Mouse (Mus musculus) thymus, postnatal 25 days (tissue): ENCODE measurements around the gene Gm12569.

Experiments used
- DNase-seq: peaks from one replicate; pipeline ENCODE4 v3.0.0; 2022

Gene Gm12569

GRCm38 (mm10) chr11:51220308-51220707, at the start of gene Gm12569:
Gm12569 (plus strand) TSS chr11:51220473.
- no peak for DNase-seq

- DNase-seq = no peak
Observed at GRCm38 (mm10) chr11:51202726-51203125, 17.5 kb upstream of the Gm12569 start.

GRCm38 (mm10) chr11:51207758-51208157, 12.5 kb upstream of the Gm12569 start:
- no peak for DNase-seq

DNA sequence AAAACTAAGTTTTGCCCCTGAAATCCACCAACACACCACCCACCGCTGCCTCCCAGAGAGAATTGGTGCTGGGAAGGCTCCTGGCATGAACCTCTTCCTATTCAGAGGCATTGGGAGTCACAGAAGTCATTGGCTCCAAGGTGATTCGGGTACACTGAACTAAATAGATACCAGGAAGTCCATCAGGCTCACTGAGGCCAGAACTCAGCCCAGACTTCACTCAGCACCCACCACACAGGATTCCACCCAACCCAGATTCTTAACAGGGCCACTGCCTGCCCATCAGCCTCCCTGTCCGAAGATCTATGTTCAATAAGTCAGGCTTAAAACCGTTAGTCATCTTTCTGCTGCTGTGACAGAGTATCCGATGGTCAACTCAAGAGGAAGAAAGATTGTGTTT, 8.8 kb upstream of the Gm12569 start:
- no peak for DNase-seq

DNA sequence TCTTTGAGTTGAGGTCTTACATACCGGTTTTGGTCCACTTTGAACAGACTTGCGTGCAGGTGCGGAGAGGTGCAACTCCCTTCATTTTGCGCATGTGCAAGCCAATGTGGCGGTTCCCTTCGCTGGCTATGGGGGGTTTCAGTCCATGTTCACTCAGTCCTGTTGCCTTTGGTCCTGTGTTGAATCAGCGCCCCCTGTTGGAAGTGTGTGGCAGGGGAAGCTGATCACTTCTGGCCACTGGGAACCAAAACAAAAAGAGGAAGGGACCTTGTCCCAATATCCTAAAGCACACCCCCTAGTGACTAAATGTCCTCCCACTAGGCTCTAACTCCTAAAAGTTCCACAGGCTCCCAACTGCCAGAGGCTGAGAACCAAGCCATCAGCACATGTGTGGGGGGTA, 6.3 kb upstream of the Gm12569 start:
- DNase-seq = no peak

- no peak for DNase-seq
Observed at GRCm38 (mm10) chr11:51219396-51219980, 785 bp upstream of the Gm12569 start.

GRCm38 (mm10) chr11:51227104-51227503, 6.8 kb downstream of the Gm12569 start:
- DNase-seq = no peak

GRCm38 (mm10) chr11:51234626-51235025, 14.4 kb downstream of the Gm12569 start:
- DNase-seq = no peak

DNA sequence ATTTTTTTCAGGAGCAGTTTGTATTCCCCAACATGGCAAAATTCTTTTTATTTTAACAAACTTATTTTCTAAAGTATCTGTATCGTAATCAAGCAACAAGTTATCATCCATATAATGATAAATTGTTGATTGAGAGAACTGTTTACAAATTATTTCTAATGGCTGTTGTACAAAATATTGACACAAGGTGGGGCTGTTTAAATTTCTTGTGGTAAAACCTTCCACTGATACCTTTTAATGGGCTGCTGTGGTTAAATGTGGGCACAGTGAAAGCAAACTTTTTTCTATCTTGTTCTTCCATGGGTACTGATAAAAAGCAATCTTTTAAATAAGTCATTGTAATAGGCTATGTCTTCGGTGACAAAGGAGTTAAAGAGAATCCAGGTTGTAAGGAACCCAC, 22.6 kb downstream of the Gm12569 start:
- no peak for DNase-seq

DNA sequence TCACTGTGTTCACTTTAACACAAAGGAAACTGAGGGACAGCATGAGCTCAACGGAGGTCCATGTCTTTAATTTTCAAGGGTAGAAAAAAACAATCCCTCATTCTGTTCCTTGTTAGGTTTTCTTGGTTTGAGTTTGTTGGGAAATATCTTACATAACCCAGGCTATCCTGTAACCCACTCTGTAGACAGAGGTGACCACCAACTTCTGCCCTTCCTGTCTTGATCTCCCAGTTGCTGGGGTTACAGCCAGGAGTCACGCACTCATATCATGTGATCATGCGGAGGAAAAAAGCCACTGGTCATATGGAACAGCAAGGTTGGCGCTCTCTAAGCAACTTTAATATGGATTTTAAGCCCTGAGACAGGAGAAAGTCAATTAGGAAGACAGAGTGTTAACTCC, 36.7 kb downstream of the Gm12569 start:
- no peak for DNase-seq

GRCm38 (mm10) chr11:51261680-51262219, 41.5 kb downstream of the Gm12569 start, which contains the start of gene Clk4:
Clk4 (plus strand) TSS chr11:51261730.
- DNase-seq = no peak

DNA sequence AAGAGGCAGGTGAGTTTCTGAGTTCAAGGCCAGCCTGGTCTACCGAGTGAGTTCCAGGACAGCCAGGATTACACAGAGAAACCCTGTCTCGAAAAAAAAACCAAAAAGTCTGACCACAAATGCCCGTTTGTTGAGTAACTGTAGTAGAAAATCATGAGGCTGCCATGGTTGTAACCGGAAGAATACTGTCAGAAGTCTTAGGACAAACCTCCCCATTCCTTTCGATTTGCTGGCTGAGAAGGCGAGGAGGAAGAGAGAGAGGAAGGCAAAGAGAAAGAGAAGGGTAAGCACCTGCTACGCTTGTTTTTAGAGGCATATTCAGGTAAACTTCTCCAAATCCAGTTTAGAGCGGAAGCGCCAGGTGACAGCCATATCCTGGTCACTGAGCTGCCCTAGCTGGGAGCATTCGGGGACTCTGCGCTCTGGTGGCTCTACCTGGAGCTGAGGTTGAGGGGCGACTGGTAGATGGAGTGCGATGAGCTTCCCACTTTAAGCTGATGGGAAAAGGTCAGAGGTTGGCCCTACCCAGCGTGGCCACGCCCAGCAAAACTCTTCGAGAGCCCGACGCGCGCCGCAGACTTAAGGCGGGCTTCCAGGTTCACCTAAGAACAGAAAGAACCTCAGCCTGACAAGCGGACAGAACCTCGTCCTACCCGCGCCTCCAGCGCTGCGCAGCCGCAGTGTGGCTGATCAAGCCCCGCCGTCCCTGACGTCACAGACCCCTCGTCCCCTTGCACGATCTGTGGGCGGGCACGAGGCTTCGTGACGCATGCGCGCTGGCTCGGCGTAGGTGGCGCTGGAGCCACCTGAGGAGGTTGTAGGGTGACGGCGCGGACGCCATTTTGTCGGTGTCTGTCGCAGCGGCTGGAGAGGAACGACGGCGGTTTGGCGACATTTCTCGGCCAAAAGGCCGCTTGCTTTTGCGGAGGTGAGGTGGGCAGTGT, 42.3 kb downstream of the Gm12569 start, which contains the start of gene BC049762:
BC049762 (minus strand) TSS at position 705 of the 944 bp plus-strand sequence.
- DNase-seq = peak; percentile 99

DNA sequence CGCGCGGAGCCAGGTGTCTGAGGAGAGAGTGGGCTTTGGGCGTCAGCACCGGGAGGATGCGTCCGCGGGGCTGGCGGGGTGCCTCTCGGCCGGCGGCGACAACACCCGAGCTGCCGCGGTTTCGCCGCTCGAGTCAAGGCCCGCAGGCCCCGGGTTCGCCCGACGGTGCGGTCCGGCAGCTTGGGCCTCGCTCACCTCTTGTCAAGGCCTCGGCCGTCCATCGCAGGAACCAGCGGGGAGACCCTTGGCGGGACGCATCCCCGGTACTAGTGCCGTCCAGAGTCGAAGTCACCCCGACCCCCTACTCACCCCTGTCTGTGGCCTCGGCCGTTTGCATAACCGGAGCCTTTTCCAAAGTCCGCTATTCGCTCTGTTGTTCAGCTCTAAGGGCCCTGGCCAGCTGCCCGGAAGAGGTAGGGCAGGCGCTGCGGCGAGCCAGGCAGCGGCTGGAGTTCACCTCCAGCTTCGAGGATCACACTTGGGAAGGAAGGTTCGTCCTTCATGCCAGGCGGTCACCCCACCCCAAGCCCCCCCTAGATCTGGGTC, 43.1 kb downstream of the Gm12569 start:
- no peak for DNase-seq

- DNase-seq = peak; percentile 26
Observed at GRCm38 (mm10) chr11:51264352-51264751, 44.1 kb downstream of the Gm12569 start.

GRCm38 (mm10) chr11:51265326-51265725, 45.1 kb downstream of the Gm12569 start:
- no peak for DNase-seq

GRCm38 (mm10) chr11:51274418-51274817, 54.1 kb downstream of the Gm12569 start:
- no peak for DNase-seq
